Mouse (Mus musculus) forebrain, embryonic 11.5 days (tissue): ENCODE results near the gene Cxcl17. TPM values are rescaled to one million over a fixed set of nuclear protein-coding genes. Genes with fewer than 3 reads are reported as not detected.
A peak's percentile ranks its signal among the peaks of the same experiment; 100 is the strongest.

ENCODE experiments used
- ATAC-seq: fragments of 200-750 bp; cut with Nextera tagmentation; replicated peaks from 2 replicates; pipeline ENCODE4 v1.8.0; 2017; ENCODE audit warnings: moderate TSS enrichment; ENCODE audit not compliant: low FRiP score
- DNase-seq: peaks from one replicate; pipeline ENCODE4 v3.0.0-alpha.2; 2017; ENCODE audit warnings: low spot score
- H3K27ac ChIP-seq: fragments of 300-500 bp; sonication (generic); 2 replicates; pipeline ENCODE4 v1.5.1; 2014; ENCODE audit warnings: low read depth, low read length
- H3K27me3 ChIP-seq: fragments of 300-500 bp; sonication (generic); 2 replicates; pipeline ENCODE4 v1.6.1; 2014; ENCODE audit warnings: mild to moderate bottlenecking, low read length, mixed read lengths; ENCODE audit not compliant: control insufficient read depth, insufficient read depth
- H3K36me3 ChIP-seq: fragments of 300-500 bp; sonication (generic); 2 replicates; pipeline ENCODE4 v1.6.1; 2014; ENCODE audit warnings: mild to moderate bottlenecking, low read length, moderate library complexity, mixed read lengths; ENCODE audit not compliant: control insufficient read depth, insufficient read depth
- H3K4me1 ChIP-seq: fragments of 300-500 bp; sonication (generic); replicated peaks from 2 replicates; pipeline ENCODE4 v1.6.1; 2014; ENCODE audit warnings: low read length, mixed read lengths; ENCODE audit not compliant: control insufficient read depth, insufficient read depth
- H3K4me2 ChIP-seq: fragments of 300-500 bp; sonication (generic); 2 replicates; pipeline ENCODE4 v1.6.1; 2014; ENCODE audit warnings: low read depth, mild to moderate bottlenecking, low read length, moderate library complexity, mixed read lengths; ENCODE audit not compliant: severe bottlenecking
- H3K4me3 ChIP-seq: fragments of 300-500 bp; sonication (generic); 2 replicates; pipeline ENCODE4 v1.5.1; 2014; ENCODE audit warnings: low read depth, low read length
- H3K9ac ChIP-seq: fragments of 300-500 bp; sonication (generic); 2 replicates; pipeline ENCODE4 v1.6.1; 2014; ENCODE audit warnings: low read length
- H3K9me3 ChIP-seq: fragments of 300-500 bp; sonication (generic); 2 replicates; pipeline ENCODE4 v1.6.1; 2016; ENCODE audit warnings: low read length, mixed read lengths; ENCODE audit not compliant: control insufficient read depth
- WGBS: fragments of 180-500 bp; shearing (Covaris S2); extraction: QIAGEN DNeasy Blood & Tissue Kit; methylation state at CpG from one replicate; pipeline ENCODE4 v1.1.7; 2014; 5-methylcytosine and 5-hydroxymethylcytosine counted together
- polyA plus RNA-seq: library from polyadenylated mRNA; unstranded; fragments of >200 nt; fragmentation: Nextera tagmentation; extraction: Ambion mirVana; gene quantifications from 2 replicates; pipeline ENCODE4 v1.2.1, GENCODE M21; 2014

The Cxcl17 gene
- polyA plus RNA-seq, 1 experiment from 2014 or later: 0.69 TPM

DNA sequence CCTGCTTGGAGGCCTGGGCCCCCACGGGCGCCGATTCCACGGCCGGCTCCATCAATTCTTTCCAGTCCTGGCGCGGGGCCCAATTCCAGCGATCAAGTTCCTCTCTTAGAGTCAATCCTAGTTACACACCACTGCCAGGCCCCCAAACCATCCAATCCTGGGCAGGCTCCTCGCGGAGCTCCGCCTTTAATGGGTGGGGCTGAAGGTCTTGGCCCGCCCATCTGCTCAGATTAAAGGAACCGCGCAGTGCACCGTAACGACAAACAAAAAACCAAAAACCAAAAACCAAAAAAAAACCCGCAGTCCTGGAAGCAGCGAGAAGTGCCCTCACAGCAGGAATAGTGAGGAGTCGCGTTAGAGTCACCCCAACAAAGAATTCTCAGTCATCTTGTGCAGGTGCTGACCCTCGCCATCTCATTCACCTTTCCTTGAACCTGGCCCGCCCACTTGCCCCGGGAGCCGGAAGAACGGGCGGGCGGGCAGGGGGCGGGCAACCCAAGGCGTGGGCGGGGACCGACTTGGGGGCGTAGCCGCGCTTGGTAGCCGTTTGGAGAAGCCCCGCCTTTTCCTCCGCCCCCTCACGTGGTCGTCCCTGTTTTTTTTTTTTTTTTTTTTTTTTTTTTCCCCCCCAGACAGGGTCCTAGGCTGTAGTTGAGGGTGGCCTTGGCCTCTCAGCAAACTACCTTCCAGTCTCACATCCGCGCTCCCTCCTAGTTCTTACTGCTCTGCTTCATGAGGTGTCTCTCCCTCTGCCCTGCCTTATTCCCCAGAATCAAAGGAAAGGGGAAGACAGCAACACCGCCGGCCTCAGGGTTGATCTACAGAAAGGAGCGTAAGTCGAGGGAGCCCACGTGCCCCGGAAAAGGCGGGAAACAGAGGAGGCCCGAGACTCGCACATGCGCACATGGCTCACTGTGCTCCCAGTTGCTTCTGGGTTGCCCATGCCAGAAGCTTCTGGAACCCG lies 16.8 kb downstream of the Cxcl17 start:
- H3K9me3 ChIP-seq: no peaks in the 10 kb centered on the region
- H3K9ac ChIP-seq: peak overlapping the region; percentile 64
- peak; percentile 97 for ATAC-seq
- peak overlapping the region; percentile 90 for H3K4me2 ChIP-seq
- H3K36me3 ChIP-seq: no peaks in the 10 kb centered on the region
- H3K27me3 ChIP-seq: no peaks in the 10 kb centered on the region; the same call in 1 of the 2 replicates
- peaks cover 2% of the 10 kb centered on the region; the same call in 1 of the 2 replicates for H3K4me1 ChIP-seq
- H3K27ac ChIP-seq: no peak overlapping the region
- WGBS: 7% methylated on average over 51 of the region's 52 CpGs
- H3K4me3 ChIP-seq: peak overlapping the region; percentile 63
- peak; percentile 94 for DNase-seq

DNA sequence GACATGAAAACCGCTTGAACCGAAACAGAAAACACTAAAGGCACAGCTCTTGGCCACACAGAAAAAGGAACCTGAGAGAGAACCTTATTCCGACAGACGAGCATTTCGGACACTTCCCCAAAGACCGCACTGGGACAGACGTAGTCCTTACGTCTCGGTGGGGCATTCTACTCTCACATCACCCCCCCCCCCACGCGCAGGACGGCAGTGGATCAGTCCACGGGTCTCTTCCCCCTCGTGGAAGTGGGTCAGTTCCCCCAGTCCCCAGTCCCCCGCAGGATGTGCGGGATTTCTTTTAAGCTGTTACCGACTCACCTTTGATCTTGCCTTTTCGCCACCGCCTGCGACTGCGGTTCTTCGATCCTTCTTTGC lies 17.5 kb downstream of the Cxcl17 start:
- DNase-seq (no peak), ATAC-seq (no peak)
- 3% methylated on average over 22 of the region's 22 CpGs for WGBS
- Histone ChIP-seq H3K9ac (peak overlapping the region; percentile 64), H3K36me3 (no peaks in the 10 kb centered on the region), H3K27me3 (no peaks in the 10 kb centered on the region; the same call in 1 of the 2 replicates), H3K27ac (no peak overlapping the region), H3K9me3 (no peaks in the 10 kb centered on the region), H3K4me1 (peaks cover 2% of the 10 kb centered on the region; the same call in 1 of the 2 replicates), H3K4me3 (peak overlapping the region; percentile 63), H3K4me2 (peak overlapping the region; percentile 90)

DNA sequence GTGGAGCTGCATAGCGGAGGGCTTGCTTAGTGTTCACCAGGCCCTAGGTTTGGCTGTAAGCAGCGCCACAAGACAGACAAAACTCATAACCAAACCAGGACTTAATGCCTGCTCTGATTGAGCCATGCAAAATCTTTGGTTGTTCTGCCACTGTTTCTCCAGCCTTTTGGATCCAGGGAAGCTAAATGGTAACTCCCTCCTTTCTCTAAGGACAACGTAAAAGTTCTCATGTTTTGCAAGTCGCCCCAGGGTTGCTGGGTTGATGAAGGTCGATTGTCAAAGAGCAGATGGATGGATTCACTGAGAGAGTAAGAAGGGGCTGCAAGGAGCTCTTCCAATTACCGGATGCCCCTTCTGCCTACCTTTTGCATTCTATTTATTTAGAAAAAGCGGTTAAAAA lies 17.9 kb downstream of the Cxcl17 start:
- Histone ChIP-seq H3K36me3 (no peaks in the 10 kb centered on the region), H3K27me3 (no peaks in the 10 kb centered on the region; the same call in 1 of the 2 replicates), H3K9me3 (no peaks in the 10 kb centered on the region), H3K27ac (no peak overlapping the region), H3K4me1 (peaks cover 2% of the 10 kb centered on the region; the same call in 1 of the 2 replicates), H3K4me2 (peak overlapping the region; percentile 90), H3K9ac (peak overlapping the region; percentile 64), H3K4me3 (peak overlapping the region; percentile 63)
- DNase-seq (peak; percentile 42), ATAC-seq (no peak)
- 23% methylated on average over 7 of the region's 7 CpGs for WGBS

DNA sequence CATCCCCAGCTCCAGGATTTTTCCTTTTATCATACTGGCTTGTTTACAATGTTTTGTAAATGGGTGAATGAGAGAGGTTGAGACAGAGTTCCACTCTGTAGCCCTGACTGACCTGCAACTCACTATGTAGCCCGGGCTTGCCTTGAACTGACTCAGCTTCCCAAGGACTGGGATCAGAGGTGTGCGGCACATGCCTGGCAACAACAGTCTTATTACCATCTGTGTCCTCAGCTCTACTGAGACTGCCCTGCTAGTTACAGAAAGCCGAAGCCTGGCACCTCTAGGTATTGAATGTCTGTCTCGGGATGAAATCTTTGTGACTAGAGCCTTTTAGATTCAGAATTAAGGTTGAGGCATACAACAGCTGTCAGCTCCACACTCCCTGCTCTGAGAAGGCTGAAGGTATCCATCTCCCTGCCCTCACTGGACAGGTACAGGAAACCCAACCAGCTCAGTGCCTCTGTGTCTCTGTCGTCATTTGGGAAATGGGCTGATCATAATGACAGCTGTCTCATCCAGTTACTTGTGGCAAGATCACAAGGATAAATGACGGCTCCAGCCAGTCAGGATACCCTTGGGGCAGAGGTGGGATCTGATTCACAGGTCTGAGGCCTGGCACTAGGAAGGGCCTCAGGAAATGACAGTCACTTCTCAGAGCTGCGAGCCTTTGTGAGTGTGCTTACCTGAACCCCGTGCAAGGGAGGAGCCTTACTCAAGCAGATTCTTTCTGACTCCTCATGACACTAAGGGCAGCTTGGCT lies 19.1 kb downstream of the Cxcl17 start:
- Histone ChIP-seq H3K27me3 (no peaks in the 10 kb centered on the region; the same call in 1 of the 2 replicates), H3K9ac (no peak overlapping the region), H3K4me1 (peaks cover 2% of the 10 kb centered on the region; the same call in 1 of the 2 replicates), H3K4me2 (no peak overlapping the region), H3K36me3 (no peaks in the 10 kb centered on the region), H3K9me3 (no peaks in the 10 kb centered on the region), H3K4me3 (no peak overlapping the region), H3K27ac (no peak overlapping the region)
- peak; percentile 38 for DNase-seq
- ATAC-seq: no peak
- 76% methylated on average over 8 of the region's 8 CpGs for WGBS

DNA sequence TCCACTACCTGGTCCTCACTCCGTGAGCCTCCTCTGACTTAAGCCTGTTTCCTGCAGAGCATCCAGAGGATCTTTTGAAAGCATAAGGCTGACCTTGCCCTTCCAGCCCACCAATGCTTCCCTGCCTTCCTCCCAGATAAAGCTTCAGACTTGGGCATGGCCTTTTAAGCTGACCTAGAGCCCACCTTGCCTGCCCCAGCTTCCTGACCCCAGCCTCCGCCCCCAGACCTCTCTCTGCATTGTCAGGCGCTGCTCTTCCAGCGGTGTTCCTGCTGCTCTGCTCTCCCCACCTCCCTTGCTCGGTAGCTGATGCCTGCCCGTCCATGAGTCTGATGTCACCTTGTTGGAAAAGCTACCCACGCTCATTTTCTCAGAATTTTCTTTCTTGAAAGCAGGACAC lies 19.8 kb downstream of the Cxcl17 start:
- Histone ChIP-seq H3K27ac (no peak overlapping the region), H3K36me3 (no peaks in the 10 kb centered on the region), H3K27me3 (no peaks in the 10 kb centered on the region; the same call in 1 of the 2 replicates), H3K4me3 (no peak overlapping the region), H3K4me2 (no peak overlapping the region), H3K9ac (no peak overlapping the region), H3K4me1 (peaks cover 2% of the 10 kb centered on the region; the same call in 1 of the 2 replicates), H3K9me3 (no peaks in the 10 kb centered on the region)
- no peak for DNase-seq
- ATAC-seq: no peak
- WGBS: 31% methylated on average over 7 of the region's 7 CpGs

DNA sequence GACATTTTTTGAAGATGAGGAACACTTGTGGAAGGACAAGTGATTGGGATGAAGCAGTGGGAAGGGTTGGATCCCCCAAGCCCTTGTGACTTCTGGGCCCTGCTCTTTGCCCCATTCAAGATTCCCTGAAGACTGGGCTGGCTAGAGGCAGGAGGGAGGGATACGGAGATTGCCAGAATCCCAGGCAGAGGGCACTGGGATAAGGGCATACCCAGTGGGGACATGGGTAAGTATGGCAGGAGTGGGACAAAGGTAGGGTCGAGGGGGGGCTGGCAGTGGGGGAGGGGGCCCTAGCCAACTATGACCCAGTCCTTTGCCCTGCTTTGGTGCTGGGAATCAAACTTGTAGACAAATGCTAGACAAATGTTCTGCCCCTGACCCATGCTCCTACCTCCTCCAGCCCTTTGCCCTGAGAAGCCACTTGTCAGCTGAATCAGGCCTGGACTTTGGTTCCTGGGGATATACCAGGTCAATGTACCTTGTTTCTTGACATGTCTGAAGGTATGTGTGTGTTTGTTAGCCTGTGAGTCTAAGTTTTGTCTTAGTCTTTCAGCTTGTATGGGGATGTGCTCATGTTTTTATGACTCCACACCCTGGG lies 20.7 kb downstream of the Cxcl17 start:
- ATAC-seq (no peak), DNase-seq (no peak)

DNA sequence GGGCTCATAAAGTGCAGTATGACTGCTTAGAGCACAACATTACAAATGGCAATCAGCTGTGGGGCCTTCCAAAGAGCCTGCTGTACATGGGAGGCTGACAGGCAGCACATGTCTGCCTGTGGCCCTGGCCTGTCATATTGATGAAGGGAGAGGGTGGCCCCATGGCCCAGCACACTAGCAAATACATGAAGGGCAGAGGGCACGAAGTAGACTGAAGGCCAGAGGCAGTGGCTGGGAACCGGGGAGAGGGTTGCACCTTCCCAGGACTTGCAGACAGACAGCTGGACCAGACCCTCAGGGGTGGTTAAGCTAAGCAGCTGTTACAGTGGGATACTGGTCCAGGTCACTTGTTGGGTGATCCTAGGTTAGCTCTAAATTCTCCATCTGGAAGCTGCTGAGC lies 21.7 kb downstream of the Cxcl17 start:
- Histone ChIP-seq H3K9ac (no peak overlapping the region), H3K9me3 (no peaks in the 10 kb centered on the region)

More for the DNA sequence above, 20.7 kb downstream of the Cxcl17 start:
- 72% methylated on average over 2 of the region's 2 CpGs for WGBS
- H3K4me2 ChIP-seq: no peak overlapping the region
- no peaks in the 10 kb centered on the region; the same call in 1 of the 2 replicates for H3K27me3 ChIP-seq
- no peak overlapping the region for H3K9ac ChIP-seq
- no peaks in the 10 kb centered on the region for H3K36me3 ChIP-seq
- no peak overlapping the region for H3K4me3 ChIP-seq
- peaks cover 2% of the 10 kb centered on the region; the same call in 1 of the 2 replicates for H3K4me1 ChIP-seq
- no peak overlapping the region for H3K27ac ChIP-seq
- no peaks in the 10 kb centered on the region for H3K9me3 ChIP-seq

More for the DNA sequence above, 21.7 kb downstream of the Cxcl17 start:
- ATAC-seq (no peak), DNase-seq (no peak)
- H3K27ac ChIP-seq: no peak overlapping the region
- H3K4me2 ChIP-seq: no peak overlapping the region
- H3K36me3 ChIP-seq: no peaks in the 10 kb centered on the region
- H3K27me3 ChIP-seq: no peaks in the 10 kb centered on the region; the same call in 1 of the 2 replicates
- H3K4me3 ChIP-seq: no peak overlapping the region
- H3K4me1 ChIP-seq: peaks cover 2% of the 10 kb centered on the region; the same call in 1 of the 2 replicates
- WGBS: 62% methylated on average over 2 of the region's 2 CpGs
